Mouse (Mus musculus): ENCODE measurements around the gene Ubald1.

GRCm38 (mm10) chr16:4870490-4870889, 9.6 kb downstream of the Ubald1 start:
- TF ChIP-seq POLR2A (IDR thresholded peaks at IDR 0.05; ENCODE audit: insufficient read depth, low read depth, low read length) (no peak), CTCF (IDR thresholded peaks at IDR 0.05; ENCODE audit: insufficient read depth, low read depth, low read length) (no peak)
